Mouse (Mus musculus): Measurements from ENCODE around the gene Gm14295.
"Not testable (repeated sequence)": the region's sequence is repeated elsewhere in the genome, so short reads cannot be mapped to it uniquely, and the experiment has no call there.

The Gm14295 gene

GRCm38 (mm10) chr2:176798312-176798711 is at the start of gene Gm14295:
Gene Gm14295, plus strand, starts transcription at chr2:176798612.
- not testable (repeated sequence) for DNase-seq (ENCODE audit: low read depth, low spot score)

- DNase-seq (ENCODE audit: low read depth, low spot score): not testable (repeated sequence)
These were observed 373 bp downstream of the Gm14295 start for GRCm38 (mm10) chr2:176798785-176799184.

- not testable (repeated sequence) for DNase-seq (ENCODE audit: low read depth, low spot score)
These were observed 32.4 kb downstream of the Gm14295 start, which contains the start of gene Gm14408 for GRCm38 (mm10) chr2:176830840-176831239. Gene Gm14408, plus strand, starts transcription at chr2:176831140.
